ENCODE assay signal across 1 mouse cellular context in the genomic region with DNA sequence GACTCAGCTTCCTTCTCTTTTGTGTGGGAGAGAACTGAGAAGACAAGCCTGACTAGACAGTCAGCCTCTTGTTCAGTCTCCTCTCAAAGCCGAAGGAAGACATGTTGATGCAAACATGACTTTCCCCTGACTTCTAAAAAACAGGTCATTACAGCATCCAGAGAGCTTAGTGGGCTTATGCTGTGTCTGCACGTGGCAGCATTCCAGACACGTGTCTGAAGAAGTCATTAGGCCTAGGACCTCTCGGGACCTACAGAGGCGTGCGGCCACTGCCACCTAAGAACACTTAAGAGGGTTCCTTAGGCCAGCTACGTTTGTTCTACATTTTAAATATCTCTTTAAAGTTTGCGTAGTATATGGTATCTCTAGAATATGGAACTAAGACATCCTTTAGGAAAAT.
TF ChIP-seq lines count a peak whose summit lies in the region.

No protein-coding gene starts in this region.

TF ChIP-seq in CH12.LX, 34 proteins besides CTCF, POLR2A, EP300 and RAD21 (continued from another document):
- TF ChIP-seq ZKSCAN1 (IDR thresholded peaks at IDR 0.05; ENCODE audit: borderline replicate concordance, low read depth, low read length) (no peak), BHLHE40 (IDR thresholded peaks at IDR 0.05; ENCODE audit: low read depth, low read length) (peak; percentile 64), MEF2A (IDR thresholded peaks at IDR 0.05; ENCODE audit: borderline replicate concordance, low read depth, low read length) (0 out of 2 replicates have a peak, but pooled peaks have one; percentile 4), MAX (IDR thresholded peaks at IDR 0.05; ENCODE audit: low read length) (peak; percentile 36; the same call in 1 of the 2 replicates), MYC (IDR thresholded peaks at IDR 0.05; ENCODE audit: low read depth, low read length) (peak; percentile 73; the same call in 1 of the 2 replicates), KAT2A (IDR thresholded peaks at IDR 0.05; ENCODE audit: insufficient replicate concordance, low read length) (no peak)
TF ChIP-seq in CH12.LX: peak in this region for 5.
